Mouse (Mus musculus): ENCODE results near the gene Gm49359.
"Not testable (repeated sequence)": the region's sequence is repeated elsewhere in the genome, so short reads cannot be mapped to it uniquely, and the experiment has no call there.

The Gm49359 gene

GRCm38 (mm10) chr13:62466424-62467334 is at the start of gene Gm49359:
Gm49359 (minus strand) TSS chr13:62466832.
- DNase-seq: peak; percentile 88 to 92

- not testable (repeated sequence) for DNase-seq
Measured at GRCm38 (mm10) chr13:62510641-62511420, 44.2 kb upstream of the Gm49359 start.

GRCm38 (mm10) chr13:62472661-62473060 is 6.0 kb upstream of the Gm49359 start:
- not testable (repeated sequence) for DNase-seq

GRCm38 (mm10) chr13:62469947-62470346 is 3.3 kb upstream of the Gm49359 start:
- DNase-seq: peak in 1 of 2 experiments; percentile 20
